Mouse (Mus musculus) heart, postnatal 14 days (tissue): Measurements from ENCODE around the gene Elane. TPM values are rescaled to one million over a fixed set of nuclear protein-coding genes. Genes with fewer than 3 reads are reported as not detected.
A peak's percentile ranks its signal among the peaks of the same experiment; 100 is the strongest.

Experiments used
- DNase-seq, 2 experiments: peaks; one replicate each; pipeline ENCODE4 v3.0.0; 2021 to 2022
- intact Hi-C: fragments of 180-260 bp; cut with DNase I; formaldehyde crosslinking; loops from one replicate; pipeline ENCODE4 v1.15.1; 2025
- total RNA-seq, 2 experiments: library from RNA; stranded (reverse); gene quantifications; 2 replicates each; pipeline ENCODE4 v1.2.3; 2021

Gene Elane
- total RNA-seq, 2 experiments from 2014 or later = not detected

GRCm38 (mm10) chr10:79857452-79857811 lies 28.6 kb upstream of the Elane start:
- intact Hi-C loops = loop anchor here (2.0 kb wide), 1 partner anchor 17 kb away; no protein-coding TSS in a partner anchor
- peak; percentile 79 for DNase-seq

GRCm38 (mm10) chr10:79857894-79858293 lies 28.2 kb upstream of the Elane start:
- intact Hi-C loops = loop anchor here (2.0 kb wide), 2 partner anchors 15 to 17 kb away; no protein-coding TSS in a partner anchor
- DNase-seq = no peak

GRCm38 (mm10) chr10:79858416-79859074 lies 27.5 kb upstream of the Elane start:
- intact Hi-C loops = loop anchor here (2.0 kb wide), 1 partner anchor 14 kb away; no protein-coding TSS in a partner anchor
- DNase-seq = peak; percentile 70 to 80

- intact Hi-C loops = loop anchor here (2.0 kb wide), 1 partner anchor 14 kb away; no protein-coding TSS in a partner anchor
Observed at GRCm38 (mm10) chr10:79859116-79859515, 26.9 kb upstream of the Elane start.

GRCm38 (mm10) chr10:79860079-79860911 lies 25.8 kb upstream of the Elane start:
- intact Hi-C loops = no loop called here
- no peak for DNase-seq

More at GRCm38 (mm10) chr10:79859116-79859515, 26.9 kb upstream of the Elane start:
- no peak for DNase-seq

GRCm38 (mm10) chr10:79861230-79862048 lies 24.6 kb upstream of the Elane start:
- no peak for DNase-seq
- intact Hi-C loops = no loop called here

GRCm38 (mm10) chr10:79862049-79862788 lies 23.8 kb upstream of the Elane start:
- no peak for DNase-seq
- intact Hi-C loops = no loop called here

GRCm38 (mm10) chr10:79862925-79863324 lies 23.1 kb upstream of the Elane start:
- DNase-seq = no peak
- intact Hi-C loops = no loop called here

- intact Hi-C loops = no loop called here
- no peak for DNase-seq
Observed at GRCm38 (mm10) chr10:79864351-79865188, 21.5 kb upstream of the Elane start.

- no peak for DNase-seq
- intact Hi-C loops = no loop called here
Observed at GRCm38 (mm10) chr10:79865189-79865601, 20.9 kb upstream of the Elane start.

- intact Hi-C loops = no loop called here
- no peak for DNase-seq
Observed at GRCm38 (mm10) chr10:79865801-79866295, 20.2 kb upstream of the Elane start.

- intact Hi-C loops = no loop called here
- no peak for DNase-seq
Observed at GRCm38 (mm10) chr10:79866601-79867000, 19.4 kb upstream of the Elane start.

GRCm38 (mm10) chr10:79871845-79872244 lies 14.2 kb upstream of the Elane start:
- intact Hi-C loops = loop anchor here (2.0 kb wide), 1 partner anchor 13 kb away; no protein-coding TSS in a partner anchor
- no peak for DNase-seq

- DNase-seq = no peak
- intact Hi-C loops = loop anchor here (2.0 kb wide), 1 partner anchor 14 kb away; no protein-coding TSS in a partner anchor
Observed at GRCm38 (mm10) chr10:79872862-79873261, 13.2 kb upstream of the Elane start.

- intact Hi-C loops = loop anchor here (2.0 kb wide), 1 partner anchor 15 kb away; no protein-coding TSS in a partner anchor
- DNase-seq = no peak
Observed at GRCm38 (mm10) chr10:79873313-79873712, 12.7 kb upstream of the Elane start.

GRCm38 (mm10) chr10:79873715-79874289 lies 12.2 kb upstream of the Elane start:
- intact Hi-C loops = loop anchor here (2.0 kb wide), 1 partner anchor 15 kb away; no protein-coding TSS in a partner anchor

GRCm38 (mm10) chr10:79874290-79874862 lies 11.7 kb upstream of the Elane start, which contains the start of the genes Prtn3 and Plppr3:
Gene Prtn3, plus strand, starts transcription at chr10:79874476.
Gene Plppr3, minus strand, starts transcription at chr10:79874634.
- intact Hi-C loops = no loop called here
- DNase-seq = no peak

More at GRCm38 (mm10) chr10:79873715-79874289, 12.2 kb upstream of the Elane start:
- no peak for DNase-seq

- intact Hi-C loops = no loop called here
- DNase-seq = no peak
Observed at GRCm38 (mm10) chr10:79877174-79877573, 8.9 kb upstream of the Elane start.
